Mouse (Mus musculus) lung, embryonic 15.5 days (tissue): ENCODE results near the gene Tead3. TPM values are rescaled to one million over a fixed set of nuclear protein-coding genes. Genes with fewer than 3 reads are reported as not detected.
"Not testable (repeated sequence)": the region's sequence is repeated elsewhere in the genome, so short reads cannot be mapped to it uniquely, and the experiment has no call there.

Experiments
- ATAC-seq: fragments of 200-750 bp; cut with Nextera tagmentation; 2 replicates; pipeline ENCODE4 v1.8.0; 2017; ENCODE audit warnings: moderate number of reproducible peaks, borderline replicate concordance; ENCODE audit not compliant: low FRiP score, low TSS enrichment; ENCODE audit errors: extremely low read depth
- H3K27ac ChIP-seq: fragments of 300-500 bp; sonication (generic); 2 replicates; pipeline ENCODE4 v1.5.1; 2015; ENCODE audit warnings: moderate library complexity, mild to moderate bottlenecking, inconsistent platforms
- H3K27me3 ChIP-seq: fragments of 300-500 bp; sonication (generic); 2 replicates; pipeline ENCODE4 v1.6.1; 2015; ENCODE audit warnings: inconsistent platforms
- H3K36me3 ChIP-seq: fragments of 300-500 bp; sonication (generic); 2 replicates; pipeline ENCODE4 v1.6.1; 2015; ENCODE audit warnings: inconsistent platforms
- H3K4me1 ChIP-seq: fragments of 300-500 bp; sonication (generic); 2 replicates; pipeline ENCODE4 v1.6.1; 2015; ENCODE audit warnings: inconsistent platforms
- H3K4me2 ChIP-seq: fragments of 300-500 bp; sonication (generic); 2 replicates; pipeline ENCODE4 v1.6.1; 2015; ENCODE audit warnings: inconsistent platforms, mild to moderate bottlenecking, moderate library complexity
- H3K4me3 ChIP-seq: fragments of 300-500 bp; sonication (generic); 2 replicates; pipeline ENCODE4 v1.5.1; 2015; ENCODE audit warnings: mild to moderate bottlenecking, inconsistent platforms
- H3K9ac ChIP-seq: fragments of 300-500 bp; sonication (generic); 2 replicates; pipeline ENCODE4 v1.6.1; 2015; ENCODE audit warnings: inconsistent platforms
- H3K9me3 ChIP-seq: fragments of 300-500 bp; sonication (generic); 2 replicates; pipeline ENCODE4 v1.6.1; 2016; ENCODE audit warnings: inconsistent platforms
- WGBS: fragments of 180-500 bp; shearing (Covaris S2); methylation state at CpG from one replicate; pipeline ENCODE4 v1.1.7; 2015; 5-methylcytosine and 5-hydroxymethylcytosine counted together
- polyA plus RNA-seq: library from polyadenylated mRNA; unstranded; fragments of >200 nt; fragmentation: Nextera tagmentation; extraction: Ambion mirVana; gene quantifications from 2 replicates; pipeline ENCODE4 v1.2.1, GENCODE M21; 2015

The Tead3 gene
- polyA plus RNA-seq, 1 experiment from 2014 or later, result 10.9 TPM

- Histone ChIP-seq H3K9me3 (no peaks in the 10 kb centered on the region), H3K27me3 (peaks cover 23% of the 10 kb centered on the region), H3K9ac (no peak overlapping the region), H3K4me3 (no peak overlapping the region), H3K27ac (no peak overlapping the region), H3K36me3 (no peaks in the 10 kb centered on the region), H3K4me1 (peaks cover 15% of the 10 kb centered on the region; the same call in 1 of the 2 replicates), H3K4me2 (no peak overlapping the region)
- 18% methylated on average over 10 of the region's 10 CpGs for WGBS
- no peak for ATAC-seq
Observed at GRCm38 (mm10) chr17:28373821-28374220, 23.2 kb upstream of the Tead3 start.

- Histone ChIP-seq H3K9me3 (no peaks in the 10 kb centered on the region), H3K4me3 (no peak overlapping the region), H3K36me3 (no peaks in the 10 kb centered on the region), H3K27ac (no peak overlapping the region), H3K9ac (no peak overlapping the region), H3K4me2 (no peak overlapping the region), H3K4me1 (peaks cover 18% of the 10 kb centered on the region; the same call in 1 of the 2 replicates), H3K27me3 (peaks cover 23% of the 10 kb centered on the region)
- 75% methylated on average over 1 of the region's 1 CpGs for WGBS
- ATAC-seq, result no peak
Observed at GRCm38 (mm10) chr17:28371941-28372340, 21.3 kb upstream of the Tead3 start.

- no peaks in the 10 kb centered on the region for H3K9me3 ChIP-seq
- no peak overlapping the region for H3K27ac ChIP-seq
- no peak for ATAC-seq
- no peak overlapping the region for H3K9ac ChIP-seq
- H3K4me2 ChIP-seq, result no peak overlapping the region
- H3K4me3 ChIP-seq, result no peak overlapping the region
- peaks cover 18% of the 10 kb centered on the region; the same call in 1 of the 2 replicates for H3K4me1 ChIP-seq
- H3K36me3 ChIP-seq, result no peaks in the 10 kb centered on the region
- H3K27me3 ChIP-seq, result peaks cover 23% of the 10 kb centered on the region
- 52% methylated on average over 2 of the region's 2 CpGs for WGBS
Observed at GRCm38 (mm10) chr17:28371286-28371685, 20.7 kb upstream of the Tead3 start.

GRCm38 (mm10) chr17:28369056-28369455 is 18.4 kb upstream of the Tead3 start:
- ATAC-seq, result peak; percentile 60
- H3K36me3 ChIP-seq, result no peaks in the 10 kb centered on the region
- no peak overlapping the region; the same call in 1 of the 2 replicates for H3K27ac ChIP-seq
- no peaks in the 10 kb centered on the region for H3K9me3 ChIP-seq
- H3K27me3 ChIP-seq, result peaks cover 23% of the 10 kb centered on the region
- 38% methylated on average over 5 of the region's 5 CpGs for WGBS
- no peak overlapping the region for H3K9ac ChIP-seq
- H3K4me1 ChIP-seq, result peaks cover 16% of the 10 kb centered on the region
- no peak overlapping the region for H3K4me3 ChIP-seq
- H3K4me2 ChIP-seq, result no peak overlapping the region

GRCm38 (mm10) chr17:28368449-28368848 is 17.8 kb upstream of the Tead3 start:
- H3K36me3 ChIP-seq, result no peaks in the 10 kb centered on the region
- no peak overlapping the region for H3K4me3 ChIP-seq
- peaks cover 22% of the 10 kb centered on the region for H3K4me1 ChIP-seq
- H3K9ac ChIP-seq, result no peak overlapping the region
- no peaks in the 10 kb centered on the region for H3K9me3 ChIP-seq
- H3K4me2 ChIP-seq, result no peak overlapping the region
- H3K27me3 ChIP-seq, result peaks cover 25% of the 10 kb centered on the region
- 7% methylated on average over 13 of the region's 13 CpGs for WGBS
- ATAC-seq, result peak; percentile 33; the same call in 1 of the 2 replicates
- H3K27ac ChIP-seq, result no peak overlapping the region

GRCm38 (mm10) chr17:28365122-28365521 is 14.5 kb upstream of the Tead3 start, which contains the start of gene Tulp1:
Gene Tulp1 (minus strand): TSS chr17:28365222.
- Histone ChIP-seq H3K4me1 (peaks cover 35% of the 10 kb centered on the region), H3K27me3 (peaks cover 39% of the 10 kb centered on the region), H3K27ac (no peak within 1 kb of the TSS), H3K4me2 (peak within 1 kb of the TSS; percentile 53), H3K9ac (peak within 1 kb of the TSS; percentile 8; the same call in 1 of the 2 replicates), H3K4me3 (peak within 1 kb of the TSS; percentile 18), H3K36me3 (no peaks in the 10 kb centered on the region), H3K9me3 (no peaks in the 10 kb centered on the region)
- no peak for ATAC-seq
- 54% methylated on average over 8 of the region's 8 CpGs for WGBS

GRCm38 (mm10) chr17:28363507-28363906 is 12.9 kb upstream of the Tead3 start:
- H3K27ac ChIP-seq, result no peak overlapping the region
- no peak for ATAC-seq
- H3K9me3 ChIP-seq, result no peaks in the 10 kb centered on the region
- peaks cover 33% of the 10 kb centered on the region for H3K4me1 ChIP-seq
- H3K4me3 ChIP-seq, result no peak overlapping the region; the same call in 1 of the 2 replicates
- H3K9ac ChIP-seq, result 0 out of 2 replicates have a peak overlapping the region, but pooled peaks have one; percentile 27
- WGBS, result 39% methylated on average over 6 of the region's 6 CpGs
- peak overlapping the region; percentile 52 for H3K4me2 ChIP-seq
- no peaks in the 10 kb centered on the region for H3K36me3 ChIP-seq
- H3K27me3 ChIP-seq, result peaks cover 52% of the 10 kb centered on the region

GRCm38 (mm10) chr17:28362653-28363292 is 12.2 kb upstream of the Tead3 start:
- Histone ChIP-seq H3K4me2 (peak overlapping the region; percentile 52), H3K36me3 (no peaks in the 10 kb centered on the region), H3K27ac (no peak overlapping the region), H3K27me3 (peaks cover 55% of the 10 kb centered on the region), H3K9me3 (no peaks in the 10 kb centered on the region), H3K9ac (peak overlapping the region; percentile 27), H3K4me1 (peaks cover 30% of the 10 kb centered on the region), H3K4me3 (peak overlapping the region; percentile 30)
- no peak for ATAC-seq
- 4% methylated on average over 25 of the region's 25 CpGs for WGBS

GRCm38 (mm10) chr17:28361921-28362652 is 11.5 kb upstream of the Tead3 start:
- peak overlapping the region; percentile 52 for H3K4me2 ChIP-seq
- peak overlapping the region; percentile 30 for H3K4me3 ChIP-seq
- H3K36me3 ChIP-seq, result no peaks in the 10 kb centered on the region
- no peaks in the 10 kb centered on the region for H3K9me3 ChIP-seq
- no peak for ATAC-seq
- 42% methylated on average over 11 of the region's 11 CpGs for WGBS
- H3K27me3 ChIP-seq, result peaks cover 55% of the 10 kb centered on the region
- H3K9ac ChIP-seq, result no peak overlapping the region; the same call in 1 of the 2 replicates
- H3K4me1 ChIP-seq, result peaks cover 30% of the 10 kb centered on the region
- H3K27ac ChIP-seq, result no peak overlapping the region

- Histone ChIP-seq H3K4me1 (peaks cover 36% of the 10 kb centered on the region), H3K36me3 (no peaks in the 10 kb centered on the region), H3K4me3 (no peak overlapping the region), H3K9ac (no peak overlapping the region), H3K4me2 (no peak overlapping the region), H3K27ac (peak overlapping the region; percentile 66), H3K27me3 (peaks cover 52% of the 10 kb centered on the region), H3K9me3 (no peaks in the 10 kb centered on the region)
- WGBS, result 57% methylated on average over 9 of the region's 9 CpGs
- ATAC-seq, result no peak
Observed at GRCm38 (mm10) chr17:28360531-28361277, 10.1 kb upstream of the Tead3 start.

GRCm38 (mm10) chr17:28358576-28359261 is 8.1 kb upstream of the Tead3 start:
- Histone ChIP-seq H3K27me3 (peaks cover 33% of the 10 kb centered on the region), H3K4me2 (peak overlapping the region; percentile 23), H3K4me1 (peaks cover 24% of the 10 kb centered on the region)
- not testable (repeated sequence) for H3K27ac ChIP-seq, H3K9ac ChIP-seq, H3K4me3 ChIP-seq, H3K9me3 ChIP-seq, H3K36me3 ChIP-seq, ATAC-seq
- 13% methylated on average over 24 of the region's 24 CpGs for WGBS
